Mouse (Mus musculus) spleen, adult 12 weeks (tissue): ENCODE measurements around the gene Sim2.

Experiments
- DNase-seq: peaks from one replicate; pipeline ENCODE4 v3.0.0; 2022; ENCODE audit warnings: low spot score

Sim2 gene

DNA sequence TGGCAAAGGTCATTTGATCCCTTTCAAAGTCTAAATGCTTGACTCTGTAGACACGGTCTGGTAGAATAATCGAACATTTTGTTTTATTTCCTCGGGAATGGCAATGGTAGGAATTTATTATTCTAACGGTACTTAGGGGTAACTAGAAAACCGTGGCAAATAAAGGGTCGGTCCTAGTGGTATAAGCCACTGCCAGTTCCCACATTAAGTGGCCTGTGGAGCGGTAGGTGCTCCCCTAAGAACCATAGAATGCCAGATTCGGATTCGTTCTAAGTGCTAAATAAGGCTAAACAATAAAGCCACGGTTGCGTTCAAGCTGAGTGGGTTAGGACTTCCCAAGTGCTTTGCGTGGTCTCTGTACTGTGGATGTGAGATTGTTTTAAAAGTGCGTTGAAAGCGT is 11.7 kb downstream of the Sim2 start:
- DNase-seq: no peak

DNA sequence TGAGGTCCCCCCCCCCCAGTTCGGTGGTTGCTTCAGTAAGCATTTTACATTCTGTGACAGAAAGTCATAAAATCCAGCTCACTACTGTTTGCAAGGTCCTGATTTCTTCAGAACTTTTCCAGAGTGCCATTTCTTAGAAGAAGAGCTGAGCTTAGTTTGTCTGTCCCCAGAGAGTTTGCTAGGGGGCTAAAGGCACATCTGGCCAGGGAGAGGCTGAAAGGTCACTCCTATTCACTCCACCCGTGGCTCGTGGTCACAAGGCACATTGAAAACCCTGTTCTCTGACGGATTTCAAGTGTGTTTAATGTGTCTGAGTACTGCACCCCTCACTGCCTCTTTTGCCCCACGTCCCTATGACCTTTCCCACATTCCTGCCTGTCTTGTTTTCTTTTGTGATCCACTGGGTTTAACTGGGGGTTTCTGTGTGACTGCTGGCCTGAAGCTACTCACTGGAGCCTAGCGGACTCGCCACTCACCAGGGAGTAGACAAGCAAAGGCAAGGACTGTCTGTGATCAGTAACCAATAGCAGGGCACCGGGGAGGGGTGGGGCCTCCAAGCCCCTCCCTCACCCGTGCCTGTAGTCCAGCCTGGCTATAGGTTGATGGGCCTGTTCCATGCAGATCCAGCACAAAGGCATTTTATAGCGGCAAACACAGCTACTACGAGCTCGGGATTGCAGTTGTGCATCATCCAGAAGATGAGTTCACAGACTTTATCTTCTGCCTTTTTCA is 13.2 kb downstream of the Sim2 start:
- no peak for DNase-seq

DNA sequence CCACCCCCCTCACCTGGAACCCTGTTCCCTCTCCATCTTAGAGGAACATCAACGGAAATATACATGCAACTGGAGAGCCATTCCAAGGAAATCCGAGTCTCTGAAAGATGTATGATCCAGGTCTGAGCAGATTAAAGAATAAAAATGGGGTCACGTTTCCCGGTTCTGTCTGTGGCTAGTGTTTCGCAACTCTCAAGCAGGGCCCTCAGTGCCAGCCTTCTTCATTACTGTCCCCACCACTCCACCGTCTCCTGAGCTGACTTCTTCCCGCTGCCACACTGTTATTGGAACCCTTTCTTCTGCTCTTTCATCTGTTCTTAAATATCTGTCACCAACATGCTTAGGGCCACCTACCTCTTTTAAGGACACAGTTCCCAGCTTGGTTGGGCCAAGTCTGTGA is 28.4 kb downstream of the Sim2 start:
- no peak for DNase-seq

DNA sequence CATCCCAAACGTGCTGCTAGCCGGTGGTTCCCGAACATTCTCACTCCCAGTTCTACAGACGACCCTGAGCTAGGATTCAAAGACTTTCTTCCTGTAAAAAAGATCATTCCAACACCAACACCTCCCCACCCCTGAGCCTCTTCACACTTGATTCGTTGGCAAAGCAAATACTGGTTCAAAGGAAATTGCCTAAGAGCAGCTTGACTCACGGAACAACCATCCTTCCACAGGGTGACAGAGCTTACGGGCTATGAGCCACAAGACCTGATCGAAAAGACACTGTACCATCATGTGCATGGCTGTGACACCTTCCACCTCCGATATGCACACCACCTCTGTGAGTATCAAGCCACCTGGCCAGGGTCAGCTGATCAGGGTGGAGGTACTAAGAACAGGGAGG is 30.0 kb downstream of the Sim2 start:
- DNase-seq: no peak

DNA sequence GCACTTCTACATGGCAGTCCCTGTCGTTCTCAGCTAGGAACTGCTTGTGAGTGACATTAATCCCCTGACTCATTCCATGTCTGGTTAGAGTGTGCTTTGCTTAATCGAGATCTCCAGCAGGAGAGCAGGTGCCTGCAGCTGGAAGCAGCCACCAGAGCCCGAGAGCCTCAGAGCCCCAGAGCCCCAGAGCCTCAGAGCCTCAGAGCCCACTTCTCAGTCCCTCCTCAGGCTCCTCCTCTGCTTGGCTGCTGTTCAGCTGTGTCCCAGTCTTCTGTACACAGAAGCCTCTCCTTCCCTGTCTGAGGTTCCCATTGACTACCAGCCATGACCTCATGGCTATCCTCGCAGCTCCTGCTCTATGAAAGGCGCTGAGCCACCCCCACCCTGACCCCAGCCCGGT is 32.6 kb downstream of the Sim2 start:
- no peak for DNase-seq

DNA sequence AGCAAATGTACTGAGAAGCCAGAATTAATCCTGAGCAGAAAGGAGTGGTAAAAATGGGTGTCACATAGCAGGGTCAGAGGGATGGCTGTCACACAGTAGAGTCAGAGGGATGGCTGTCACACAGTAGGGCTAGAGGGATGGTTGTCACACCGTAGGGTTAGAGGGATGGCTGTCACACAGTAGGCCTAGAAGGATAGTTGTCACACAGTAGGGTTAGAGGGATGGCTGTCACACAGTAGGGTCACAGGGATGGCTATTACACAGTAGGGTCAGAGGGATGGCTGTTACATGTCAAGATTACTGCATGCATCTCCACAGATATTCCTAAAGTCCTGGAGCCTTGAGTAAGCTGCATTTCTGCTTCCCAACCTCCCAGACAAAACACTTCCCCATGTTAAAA is 33.7 kb downstream of the Sim2 start:
- no peak for DNase-seq

DNA sequence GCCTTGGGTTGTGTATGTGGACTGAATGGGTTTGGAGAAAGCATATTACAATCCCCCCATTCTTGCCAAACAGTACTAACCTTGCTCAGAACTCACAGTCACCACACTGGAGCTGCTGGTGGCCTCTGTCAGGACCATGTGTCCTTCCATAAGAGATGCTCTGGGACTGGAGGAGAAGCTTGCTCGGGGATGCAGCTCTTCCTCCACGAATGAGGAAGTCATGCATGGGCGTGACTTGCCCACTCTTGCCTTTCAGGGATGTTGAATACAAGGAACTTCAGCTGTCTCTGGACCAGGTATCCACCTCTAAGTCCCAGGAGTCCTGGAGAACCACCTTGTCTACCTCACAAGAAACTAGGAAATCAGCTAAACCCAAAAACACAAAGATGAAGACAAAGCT is 37.6 kb downstream of the Sim2 start:
- no peak for DNase-seq

DNA sequence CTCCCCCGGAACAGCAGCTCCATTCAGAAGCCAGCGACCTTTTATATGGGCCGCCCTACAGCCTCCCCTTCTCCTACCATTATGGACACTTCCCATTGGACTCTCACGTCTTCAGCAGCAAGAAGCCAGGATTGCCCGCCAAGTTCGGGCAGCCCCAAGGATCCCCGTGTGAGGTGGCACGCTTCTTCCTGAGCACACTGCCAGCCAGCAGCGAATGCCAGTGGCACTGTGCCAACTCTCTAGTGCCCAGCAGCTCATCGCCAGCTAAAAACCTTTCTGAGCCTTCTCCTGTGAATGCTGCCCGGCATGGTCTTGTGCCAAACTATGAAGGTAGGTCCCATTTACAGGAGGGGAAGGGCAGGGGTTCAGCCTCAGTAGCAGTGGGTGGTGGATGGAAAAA is 38.5 kb downstream of the Sim2 start:
- DNase-seq: no peak

DNA sequence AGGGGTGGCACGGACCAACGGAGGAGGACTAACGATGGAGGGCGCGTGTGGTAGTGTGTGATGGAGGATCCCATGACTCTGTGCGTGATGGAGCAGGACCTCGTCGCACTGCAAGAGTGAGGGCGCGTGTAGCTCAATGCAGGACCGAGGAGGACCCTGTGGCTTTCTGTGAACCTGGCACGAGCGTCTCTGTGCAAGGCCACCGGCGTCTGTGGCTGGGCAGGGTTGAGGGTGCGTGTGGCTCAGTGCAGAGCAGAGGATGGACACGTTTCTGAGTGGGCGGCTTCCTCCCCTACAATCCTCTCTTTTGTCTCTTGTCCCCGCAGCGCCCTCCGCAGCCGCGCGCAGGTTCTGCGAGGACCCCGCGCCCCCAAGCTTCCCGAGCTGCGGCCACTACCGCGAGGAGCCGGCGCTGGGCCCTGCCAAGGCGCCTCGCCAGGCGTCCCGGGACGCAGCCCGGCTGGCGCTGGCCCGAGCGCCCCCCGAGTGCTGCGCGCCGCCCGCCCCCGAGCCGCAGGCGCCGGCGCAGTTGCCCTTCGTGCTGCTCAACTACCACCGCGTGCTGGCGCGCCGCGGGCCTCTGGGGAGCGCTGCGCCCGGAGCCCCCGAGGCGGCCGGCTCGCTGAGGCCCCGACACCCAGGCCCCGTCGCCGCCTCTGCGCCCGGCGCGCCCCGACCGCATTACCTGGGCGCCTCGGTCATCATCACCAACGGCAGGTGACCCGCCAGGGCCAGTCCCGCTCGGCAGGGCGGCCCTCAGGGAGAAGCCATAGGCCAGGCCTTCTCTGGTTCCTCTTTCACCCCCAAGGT is 40.6 kb downstream of the Sim2 start:
- no peak for DNase-seq

DNA sequence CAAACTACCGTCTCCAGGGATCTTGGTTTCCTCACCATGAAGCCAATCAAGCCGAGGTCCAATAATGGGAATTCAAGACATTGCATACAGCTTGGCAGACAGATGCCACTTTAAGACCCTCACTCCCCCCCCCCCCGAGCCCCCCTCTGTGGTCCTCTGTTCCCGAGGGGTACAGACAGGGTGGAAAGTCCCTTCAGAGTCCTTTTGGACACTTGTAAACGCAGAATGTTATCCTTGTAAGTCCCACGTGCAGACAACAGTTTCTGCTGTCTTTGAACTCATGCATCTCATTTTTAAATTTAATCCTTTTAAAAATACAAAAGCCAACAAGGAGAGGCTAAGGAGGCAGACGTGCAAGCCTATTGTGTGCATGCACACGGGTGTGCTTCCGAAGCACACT is 41.5 kb downstream of the Sim2 start:
- DNase-seq: no peak

DNA sequence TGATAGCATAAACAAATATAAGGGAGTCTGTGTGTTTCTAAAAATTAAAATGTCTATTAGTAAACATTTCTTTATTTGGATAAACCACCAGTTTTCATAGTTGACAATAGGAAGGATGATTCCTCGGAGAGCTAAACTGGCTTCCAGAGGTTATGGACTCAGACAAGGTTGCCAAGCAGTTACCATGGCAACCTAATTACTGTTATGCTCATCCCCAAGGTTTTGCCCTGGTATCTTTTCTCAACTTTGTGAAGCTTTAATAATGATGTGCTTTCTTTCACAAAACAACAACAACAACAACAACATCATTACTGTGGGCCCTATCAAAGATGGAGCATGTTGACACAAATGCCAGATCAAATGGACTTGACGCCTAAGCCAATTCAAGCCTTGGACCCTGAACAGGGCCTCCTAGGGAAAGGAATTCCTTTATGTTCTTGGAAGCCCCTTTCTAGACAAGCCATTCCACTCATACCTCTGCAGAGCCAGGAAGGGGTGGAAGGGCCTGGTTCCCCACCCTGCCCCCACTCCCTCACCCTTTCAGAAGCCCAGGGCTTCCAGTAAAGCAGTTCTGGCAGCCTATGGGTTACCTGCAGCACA is 43.6 kb downstream of the Sim2 start:
- no peak for DNase-seq

DNA sequence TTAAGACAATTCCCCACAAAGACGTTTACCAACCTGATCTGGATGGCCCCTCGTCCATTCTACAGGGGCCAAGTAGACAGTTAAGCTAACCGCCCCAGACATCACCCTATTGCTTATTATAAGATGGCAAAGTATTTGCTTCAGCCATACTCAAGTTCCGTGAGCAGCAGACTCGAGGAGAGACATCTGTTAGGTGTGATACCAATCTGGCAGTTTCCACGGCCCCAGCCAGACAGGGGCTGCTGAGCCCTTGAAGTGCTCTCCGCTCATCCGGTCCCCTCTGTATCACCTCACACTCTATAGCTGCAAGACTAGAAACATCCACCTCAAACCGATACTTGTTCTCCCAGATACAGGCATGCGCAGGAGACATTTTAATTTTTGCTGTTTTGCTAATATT is 49.5 kb downstream of the Sim2 start:
- no peak for DNase-seq

DNA sequence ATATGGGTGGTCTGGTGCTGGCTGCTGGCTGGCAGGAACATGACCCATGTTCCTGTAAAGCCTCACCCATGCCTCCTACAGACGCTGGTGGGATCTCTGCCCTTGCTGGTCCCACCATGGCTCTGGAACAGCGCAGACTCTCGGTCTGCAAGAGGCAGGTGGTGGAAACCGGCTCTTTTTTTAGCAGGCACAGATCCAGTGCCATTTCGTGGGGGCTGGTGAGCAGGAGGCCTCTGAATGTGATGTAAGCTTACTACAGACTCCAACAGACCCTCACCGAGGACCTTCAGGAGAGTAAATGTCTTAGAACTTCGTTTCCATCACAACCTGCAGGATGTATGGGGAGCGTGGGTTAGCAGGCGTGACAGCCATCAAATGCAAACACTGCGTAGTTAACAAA is 56.0 kb downstream of the Sim2 start:
- no peak for DNase-seq

DNA sequence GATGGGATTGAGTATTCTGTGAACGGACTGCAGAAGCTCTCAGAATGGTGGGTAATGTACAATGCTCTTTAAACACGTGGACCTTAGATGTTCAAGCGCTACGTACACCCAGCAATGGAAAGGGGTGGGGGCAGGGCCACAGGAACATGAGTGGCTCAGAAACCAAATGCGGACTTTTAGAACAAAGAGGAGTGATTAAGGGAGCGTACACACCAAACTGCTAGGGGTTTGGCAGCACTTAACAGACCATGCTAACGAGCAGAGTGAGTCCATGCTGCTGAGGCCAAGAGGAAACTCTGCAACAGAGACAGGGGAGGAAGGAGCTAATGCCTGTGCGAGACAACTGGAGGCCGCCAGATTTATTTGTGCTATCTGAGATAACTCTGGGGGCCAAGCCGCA is 58.6 kb downstream of the Sim2 start:
- DNase-seq: no peak

DNA sequence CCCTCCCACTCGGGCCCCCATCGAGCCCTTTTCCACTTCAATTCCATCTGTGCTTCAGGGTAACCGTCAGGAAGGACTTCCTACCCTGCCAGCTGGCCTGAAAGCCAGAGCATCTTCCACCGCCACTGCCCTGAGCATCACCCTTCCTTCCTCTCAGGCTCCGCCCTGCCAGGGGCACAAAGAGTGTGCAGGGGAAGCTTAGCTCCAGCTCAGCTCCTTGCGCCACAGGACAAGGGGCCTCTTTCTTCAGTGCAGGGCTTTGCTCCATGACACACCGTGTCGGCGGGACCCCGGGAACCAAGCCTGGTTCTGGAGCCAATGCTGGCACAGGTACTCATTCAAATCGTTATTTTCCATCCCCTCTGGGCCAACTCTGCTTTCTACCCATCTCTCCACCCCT is 63.4 kb downstream of the Sim2 start:
- no peak for DNase-seq

DNA sequence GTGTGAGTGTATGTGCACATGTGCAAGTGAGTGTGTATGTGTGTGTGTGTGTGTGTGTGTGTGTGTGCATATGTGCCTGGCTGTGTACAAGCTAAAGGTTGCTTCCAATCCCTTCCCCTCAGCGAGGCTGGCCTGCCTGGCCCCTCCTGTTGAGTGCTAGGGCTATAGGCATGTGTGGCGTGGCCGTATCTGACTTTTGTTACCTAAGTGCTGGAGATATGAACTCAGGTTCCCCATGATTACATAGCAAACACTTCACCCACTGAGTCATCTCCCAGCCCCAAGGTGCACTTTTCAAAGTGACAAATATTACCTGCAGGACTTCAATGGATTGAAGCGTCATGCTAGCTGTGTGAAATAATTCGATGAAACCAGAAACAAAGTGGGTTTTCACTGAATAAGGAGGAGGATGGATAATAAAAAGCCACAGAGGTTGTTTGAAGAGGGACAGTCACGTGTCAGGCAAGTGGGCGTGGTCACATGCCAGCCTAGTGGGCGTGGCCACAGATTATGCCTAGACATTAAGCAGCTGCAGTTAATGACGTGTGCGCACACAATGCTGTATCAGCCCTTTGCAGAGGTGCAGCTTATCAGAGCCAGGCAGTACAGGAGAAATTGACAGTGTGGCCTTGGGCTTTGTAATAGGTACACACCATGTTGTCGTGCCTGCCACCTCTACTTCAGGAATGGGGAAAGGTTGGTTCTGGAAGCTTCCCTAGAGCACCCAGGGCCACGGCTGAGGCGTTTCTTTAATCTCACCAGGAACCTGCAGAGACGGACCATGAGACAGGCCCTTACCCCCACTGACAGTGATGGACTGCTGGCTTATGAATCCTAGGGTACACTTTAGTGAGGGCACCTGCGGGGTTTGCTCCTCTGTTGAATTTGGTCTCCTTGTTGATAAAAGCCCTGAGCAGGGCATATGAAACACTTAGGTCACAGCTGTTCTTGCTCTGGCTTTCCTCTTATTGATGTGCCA is 65.7 kb downstream of the Sim2 start:
- peak; percentile 76 for DNase-seq

DNA sequence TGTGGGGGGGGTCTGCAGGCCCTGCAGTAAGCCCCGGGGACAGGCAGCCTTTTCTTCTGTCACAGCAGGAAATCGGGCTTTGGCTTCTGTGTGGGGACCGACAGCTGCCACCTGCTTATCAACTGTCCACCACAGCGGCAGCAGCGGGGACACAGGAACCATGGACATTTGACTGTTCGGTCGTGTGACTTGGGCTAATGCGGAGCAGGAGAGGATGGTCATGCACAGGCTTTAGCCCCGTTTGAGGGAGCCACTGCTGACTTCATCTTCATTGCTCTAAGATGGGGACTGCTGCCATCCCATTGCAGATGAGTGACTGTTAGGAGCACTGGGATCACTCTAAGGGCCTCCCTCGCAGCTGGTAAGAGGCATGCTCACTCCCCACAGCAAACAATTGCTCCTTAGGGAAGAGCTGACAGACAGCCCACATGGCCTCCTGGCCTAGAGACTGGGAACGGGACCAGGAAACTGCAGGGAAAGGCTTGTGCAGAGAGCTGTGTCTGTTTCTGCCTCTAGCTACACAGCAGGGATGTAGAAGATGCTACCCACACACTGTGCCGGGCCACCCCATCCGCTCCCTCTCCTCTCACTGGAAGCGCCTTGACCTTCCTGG is 70.4 kb downstream of the Sim2 start:
- no peak for DNase-seq

DNA sequence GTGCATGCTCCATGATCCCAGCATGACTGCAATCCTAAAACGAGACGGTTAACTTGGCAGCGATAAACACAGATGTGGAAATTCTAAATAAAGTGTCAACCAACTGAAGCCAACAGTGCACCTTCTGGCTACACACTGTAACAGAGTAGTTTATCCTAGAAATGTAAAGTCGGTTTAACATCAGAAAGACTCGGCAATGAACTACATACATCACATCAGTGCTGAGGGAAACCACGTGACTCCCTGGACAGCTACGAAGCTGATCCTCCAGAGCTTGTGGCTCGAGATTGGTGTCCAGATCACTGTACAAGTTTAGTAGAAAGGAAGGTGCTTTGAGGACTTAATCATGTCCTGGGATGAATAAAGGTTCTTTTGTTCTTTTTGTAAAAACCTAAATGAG is 73.1 kb downstream of the Sim2 start:
- DNase-seq: no peak

DNA sequence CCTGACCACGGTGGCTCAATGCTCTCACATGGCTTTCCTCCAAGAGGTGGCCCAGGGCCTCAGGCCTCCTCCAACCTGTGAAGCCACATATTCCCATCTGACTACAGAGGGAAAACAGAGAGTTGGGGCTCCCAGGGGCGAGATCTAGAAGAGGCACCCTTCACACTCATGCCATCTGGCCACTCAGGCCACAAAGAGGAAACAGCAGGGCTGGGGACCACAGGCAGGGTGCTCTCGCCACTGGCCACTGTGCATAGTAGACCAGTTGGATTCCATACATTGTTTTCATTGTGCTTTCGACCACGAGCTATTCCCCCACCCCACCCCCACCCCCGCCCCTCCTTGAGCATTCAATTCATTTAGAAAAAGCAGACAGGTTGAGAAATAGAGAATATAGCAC is 77.3 kb downstream of the Sim2 start:
- DNase-seq: no peak

DNA sequence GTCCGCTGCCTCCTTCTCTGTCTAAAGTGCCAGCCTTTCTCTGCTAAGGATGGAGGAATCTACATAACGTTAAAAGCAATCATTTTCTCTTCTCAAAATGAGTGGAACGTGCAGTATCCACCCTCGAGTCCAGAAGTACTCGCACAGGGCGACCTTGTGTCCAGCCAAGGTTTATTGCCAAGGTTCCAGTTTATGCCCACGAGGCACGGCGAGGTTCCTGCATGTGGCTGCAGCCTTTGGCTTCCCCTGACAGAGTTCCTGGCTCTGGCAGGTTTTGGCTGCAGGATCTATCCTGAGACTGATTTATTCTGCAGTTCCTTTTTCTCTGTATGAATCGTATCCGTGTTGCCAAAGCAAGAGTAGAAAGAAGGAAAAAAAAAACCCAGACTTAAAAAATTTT is 78.3 kb downstream of the Sim2 start:
- no peak for DNase-seq

DNA sequence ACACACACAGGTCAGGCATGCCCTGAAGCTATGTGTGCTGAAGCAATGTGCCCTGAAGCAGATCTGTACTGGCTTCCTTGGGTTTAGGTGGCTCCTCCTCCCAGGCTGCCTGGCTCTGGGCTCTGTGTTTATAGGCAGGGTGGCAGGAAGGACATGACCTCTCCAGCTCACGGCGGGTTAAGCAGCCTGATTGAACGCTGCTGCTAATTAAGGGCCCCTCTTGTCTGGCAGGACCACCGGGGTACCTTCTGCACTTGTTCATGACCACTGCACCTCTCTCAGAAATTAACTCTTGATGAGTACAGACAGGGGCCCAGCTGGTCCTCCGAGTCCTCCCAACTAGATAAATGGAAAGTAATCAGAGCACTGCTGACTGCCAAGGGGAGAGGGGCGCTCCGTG is 79.5 kb downstream of the Sim2 start:
- DNase-seq: no peak

DNA sequence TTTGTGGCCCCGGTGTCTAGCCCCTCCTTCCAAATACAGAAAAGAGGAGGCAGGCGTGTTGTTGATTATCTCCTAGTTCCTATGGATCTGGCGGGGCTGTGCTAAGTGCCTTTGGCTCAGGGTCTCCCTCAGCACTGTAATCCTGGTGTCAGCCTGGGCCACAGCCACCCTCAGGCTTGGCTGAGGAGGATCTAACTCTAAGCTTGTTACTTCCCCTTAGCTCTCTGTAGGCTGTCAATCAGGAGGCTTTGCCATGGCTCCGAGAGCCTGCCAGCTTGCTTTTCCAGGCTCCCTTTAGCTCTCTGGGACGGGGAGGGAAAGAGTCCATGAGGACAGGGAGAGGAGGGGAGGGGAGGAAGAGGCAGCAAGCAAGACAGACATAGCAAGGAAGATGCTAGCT is 80.2 kb downstream of the Sim2 start:
- no peak for DNase-seq
